Mouse (Mus musculus) lung, postnatal 0 days (tissue): ENCODE data around the gene Sarm1.

ENCODE experiments used
- CTCF ChIP-seq: IDR thresholded peaks from 2 replicates; pipeline ENCODE4 v1.5.1; 2016; ENCODE audit warnings: antibody characterized with exemption, mild to moderate bottlenecking
- EP300 ChIP-seq: IDR thresholded peaks from 2 replicates; pipeline ENCODE4 v1.6.1; 2016; ENCODE audit warnings: antibody characterized with exemption, mild to moderate bottlenecking, control low read depth

GRCm38 (mm10) chr11:78465116-78465515 is 32.4 kb downstream of the Sarm1 start:
- TF ChIP-seq CTCF (no peak), EP300 (no peak)
